Mouse (Mus musculus): Measurements from ENCODE around the gene Klc1.

Gene Klc1

DNA sequence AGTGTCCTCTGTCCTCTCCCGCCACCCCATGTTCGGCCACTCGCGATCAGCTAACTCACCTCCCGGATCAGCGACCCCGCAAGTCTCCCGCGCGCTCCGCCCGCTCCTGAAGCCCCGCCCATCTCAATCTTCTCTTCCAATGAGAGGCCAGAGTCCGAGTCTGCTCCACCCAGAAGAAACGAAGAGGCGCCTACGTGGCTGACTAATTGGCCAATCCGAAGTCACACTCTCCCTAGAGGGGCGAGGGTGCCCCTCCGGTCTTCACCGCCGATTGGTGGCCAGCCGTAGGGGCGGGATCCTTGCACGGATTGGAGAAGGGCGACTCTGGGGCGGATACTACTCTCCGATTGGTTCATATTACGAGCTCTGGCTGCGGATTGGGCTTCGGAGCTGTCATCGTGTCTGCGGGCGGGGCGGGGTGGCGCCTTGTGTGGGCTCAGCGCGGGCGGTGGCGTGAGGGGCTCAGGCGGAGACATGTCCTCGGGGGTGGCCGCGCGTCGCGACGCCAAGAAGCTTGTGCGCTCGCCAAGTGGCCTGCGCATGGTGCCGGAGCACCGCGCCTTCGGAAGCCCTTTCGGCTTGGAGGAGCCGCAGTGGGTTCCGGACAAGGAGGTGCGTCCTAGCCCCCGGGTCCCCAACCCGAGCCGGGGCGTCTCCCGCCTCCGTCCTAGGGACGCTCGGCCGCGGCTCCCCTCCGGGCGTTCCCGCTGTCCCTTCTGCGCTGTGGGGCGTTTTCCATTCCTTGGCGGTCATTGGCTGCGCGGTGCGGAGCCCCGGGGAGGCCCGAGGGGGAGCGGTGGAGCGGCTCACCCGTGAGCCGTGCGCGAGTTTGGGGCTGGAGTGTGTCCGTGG is 55.3 kb downstream of the Klc1 start, which contains the start of the genes Xrcc3 and Zfyve21:
Gene Xrcc3 (minus strand): TSS at position 108 of the 852 bp plus-strand sequence.
Gene Zfyve21 (plus strand): TSS at position 405 of the 852 bp plus-strand sequence.
- DNase-seq (ENCODE audit: low spot score in 2 of 2): peak; percentile 99

DNA sequence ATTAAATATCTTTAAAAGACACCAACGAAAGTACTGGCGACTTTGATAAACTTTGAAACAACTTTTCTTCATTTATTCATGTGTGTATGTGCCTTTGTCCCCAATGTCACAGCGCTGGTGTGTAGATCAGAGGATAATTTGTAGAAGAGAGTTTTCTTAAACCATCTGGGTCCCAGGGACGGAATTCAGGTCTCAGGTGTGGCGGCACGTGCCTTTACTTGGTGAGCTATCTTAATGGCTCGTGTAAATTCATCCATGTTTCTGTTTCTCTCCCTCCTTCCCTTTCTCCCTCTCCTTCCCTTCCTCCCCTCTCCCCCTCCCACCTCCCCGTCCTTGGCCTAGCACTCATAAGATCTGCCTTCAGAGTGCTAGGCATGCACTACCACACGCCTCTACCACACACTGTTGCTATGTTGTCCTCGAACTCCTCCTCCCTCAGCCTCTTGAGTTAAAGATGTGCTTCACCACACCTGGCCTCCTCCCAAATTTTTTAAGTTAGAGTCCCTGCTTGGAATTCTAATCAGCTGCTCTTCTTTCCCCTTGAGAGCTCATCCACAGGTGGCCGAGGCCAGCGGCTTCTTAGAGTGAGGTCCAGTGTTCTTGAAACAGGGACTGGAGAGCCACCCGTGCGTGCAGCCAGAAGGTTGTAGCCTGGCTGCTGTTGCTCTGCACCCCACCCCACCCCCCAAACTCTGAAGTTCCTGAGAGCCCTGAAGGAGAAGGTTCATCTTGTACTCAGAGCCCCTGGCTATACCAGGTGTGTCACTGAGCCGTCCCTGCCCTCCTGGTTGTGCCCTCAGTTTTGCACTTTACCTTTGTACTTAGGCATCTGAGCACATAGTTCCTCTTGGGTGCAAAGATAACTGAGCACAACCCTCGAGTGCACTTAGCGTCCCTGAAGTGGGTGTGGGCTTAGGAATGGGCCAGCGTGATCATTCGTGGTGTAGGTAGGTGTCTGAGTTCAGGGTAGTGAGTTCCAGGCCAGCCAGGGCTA is 56.4 kb downstream of the Klc1 start:
- DNase-seq (ENCODE audit: low spot score in 2 of 2): no peak

- DNase-seq (ENCODE audit: low spot score in 2 of 2): no peak
These were observed 57.9 kb downstream of the Klc1 start for GRCm38 (mm10) chr12:111816528-111816927.

GRCm38 (mm10) chr12:111816967-111817366 is 58.3 kb downstream of the Klc1 start:
- no peak for DNase-seq (ENCODE audit: low spot score in 2 of 2)

- DNase-seq (ENCODE audit: low spot score in 2 of 2): no peak
These were observed 59.3 kb downstream of the Klc1 start for GRCm38 (mm10) chr12:111817991-111818390.

DNA sequence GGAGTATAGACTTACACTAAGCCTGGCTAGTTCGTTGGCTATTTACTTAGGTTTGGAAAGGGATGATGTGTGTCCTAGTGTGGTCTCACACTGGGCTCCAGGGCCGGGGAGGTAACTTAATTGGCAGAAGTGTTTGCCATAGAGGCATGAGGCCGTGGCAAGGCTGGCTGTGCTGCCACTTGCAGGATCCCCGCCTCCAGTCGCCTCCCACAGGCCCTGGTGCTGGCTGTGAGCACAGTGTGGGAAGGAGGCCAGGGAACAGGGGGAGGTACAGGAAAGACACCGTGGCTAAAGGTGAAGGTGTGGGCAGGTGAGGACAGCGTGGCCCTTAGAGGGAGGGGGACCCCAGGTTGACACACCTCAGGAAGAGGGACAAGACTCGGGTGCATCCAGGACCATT is 61.3 kb downstream of the Klc1 start:
- DNase-seq (ENCODE audit: low spot score in 2 of 2): no peak

DNA sequence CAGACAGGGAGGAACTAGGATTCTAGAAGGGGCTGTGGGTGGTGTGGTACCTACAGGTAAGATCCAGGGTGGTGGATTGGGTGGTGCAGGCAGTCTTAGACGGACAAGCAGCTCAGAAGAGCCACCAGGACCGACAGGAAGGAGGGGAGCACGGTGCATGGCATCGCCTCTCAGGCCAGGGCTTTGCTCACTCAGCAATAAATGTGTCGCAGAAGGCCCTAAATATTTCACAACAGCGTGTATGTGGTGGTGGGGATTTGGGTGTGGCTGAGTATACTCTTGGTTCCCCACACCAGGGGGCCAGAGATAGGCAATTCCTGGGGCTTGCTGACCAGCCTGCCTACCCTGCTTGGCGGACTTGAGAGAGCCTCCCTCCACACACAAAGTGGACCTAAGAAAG is 62.1 kb downstream of the Klc1 start:
- DNase-seq (ENCODE audit: low spot score in 2 of 2): no peak

- no peak for DNase-seq (ENCODE audit: low spot score in 2 of 2)
These were observed 63.3 kb downstream of the Klc1 start for GRCm38 (mm10) chr12:111821931-111822330.

- no peak for DNase-seq (ENCODE audit: low spot score in 2 of 2)
These were observed 68.9 kb downstream of the Klc1 start for GRCm38 (mm10) chr12:111827556-111827955.

DNA sequence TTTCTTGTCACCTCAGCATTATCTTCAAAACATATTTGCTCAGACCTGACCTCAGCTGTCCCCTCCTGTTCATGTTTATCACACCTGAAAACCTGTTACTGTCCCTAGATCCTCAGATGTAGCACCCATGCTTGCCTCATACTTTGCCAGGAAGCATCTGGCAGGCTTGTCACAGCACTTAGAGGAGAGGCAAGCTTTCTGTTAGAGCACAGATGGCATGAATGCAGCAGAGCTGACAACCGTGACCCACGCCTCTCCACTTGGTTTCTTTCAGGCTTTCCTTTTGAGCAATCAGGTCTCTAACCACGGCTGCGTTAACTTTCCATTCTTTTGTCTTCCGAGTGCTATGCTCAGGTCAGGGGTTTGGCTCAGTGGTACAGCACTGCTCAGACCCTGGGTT is 70.8 kb downstream of the Klc1 start:
- no peak for DNase-seq (ENCODE audit: low spot score in 2 of 2)

DNA sequence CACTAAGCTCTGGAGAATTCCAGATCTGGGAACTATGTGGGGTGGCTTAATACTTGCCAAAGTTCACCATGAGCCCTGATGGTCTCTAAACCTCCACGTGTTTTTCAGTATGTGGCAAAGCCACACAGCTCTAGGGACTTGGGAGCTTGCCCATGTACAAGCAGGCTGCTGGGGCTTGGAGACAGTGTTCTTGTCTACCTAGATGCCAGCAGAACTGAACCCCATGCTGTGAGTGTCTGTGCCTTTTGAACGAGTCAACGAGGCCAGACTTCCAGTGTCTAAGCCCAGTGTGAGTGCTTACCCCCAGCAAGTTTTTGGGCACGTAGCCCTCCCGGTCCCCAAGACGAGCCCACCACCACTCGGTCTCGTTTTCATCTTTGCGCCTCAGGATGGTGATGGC is 71.3 kb downstream of the Klc1 start:
- no peak for DNase-seq (ENCODE audit: low spot score in 2 of 2)

- no peak for DNase-seq (ENCODE audit: low spot score in 2 of 2)
These were observed 71.7 kb downstream of the Klc1 start for GRCm38 (mm10) chr12:111830375-111830774.

DNA sequence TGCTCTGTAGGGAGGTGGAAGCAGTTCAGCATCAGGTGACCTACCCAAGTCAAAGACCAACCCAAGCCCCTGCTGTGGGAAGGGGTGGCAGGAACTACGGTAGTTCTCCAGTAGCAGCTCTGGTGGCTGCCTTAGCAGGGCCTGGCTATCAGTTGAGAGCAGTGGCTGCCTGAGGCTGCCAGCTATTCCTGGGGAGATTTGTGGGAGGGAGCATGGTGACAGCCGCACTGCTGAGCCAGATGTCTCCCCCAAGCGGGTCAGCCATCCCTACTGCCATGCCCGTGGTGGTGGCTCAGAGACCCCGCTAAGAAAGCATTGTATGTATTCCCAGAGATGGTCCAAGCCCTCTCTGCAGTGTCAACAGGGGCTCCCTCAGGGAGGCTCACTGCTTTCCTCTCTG is 74.0 kb downstream of the Klc1 start:
- DNase-seq (ENCODE audit: low spot score in 2 of 2): no peak

GRCm38 (mm10) chr12:111833457-111833856 is 74.8 kb downstream of the Klc1 start:
- peak in 1 of 2 experiments; percentile 25 for DNase-seq (ENCODE audit: low spot score in 2 of 2)

- no peak for DNase-seq (ENCODE audit: low spot score in 2 of 2)
These were observed 84.2 kb downstream of the Klc1 start for GRCm38 (mm10) chr12:111842565-111843433.

GRCm38 (mm10) chr12:111843470-111843869 is 84.8 kb downstream of the Klc1 start:
- DNase-seq (ENCODE audit: low spot score in 2 of 2): no peak

- no peak for DNase-seq (ENCODE audit: low spot score in 2 of 2)
These were observed 87.3 kb downstream of the Klc1 start for GRCm38 (mm10) chr12:111845953-111846352.

DNA sequence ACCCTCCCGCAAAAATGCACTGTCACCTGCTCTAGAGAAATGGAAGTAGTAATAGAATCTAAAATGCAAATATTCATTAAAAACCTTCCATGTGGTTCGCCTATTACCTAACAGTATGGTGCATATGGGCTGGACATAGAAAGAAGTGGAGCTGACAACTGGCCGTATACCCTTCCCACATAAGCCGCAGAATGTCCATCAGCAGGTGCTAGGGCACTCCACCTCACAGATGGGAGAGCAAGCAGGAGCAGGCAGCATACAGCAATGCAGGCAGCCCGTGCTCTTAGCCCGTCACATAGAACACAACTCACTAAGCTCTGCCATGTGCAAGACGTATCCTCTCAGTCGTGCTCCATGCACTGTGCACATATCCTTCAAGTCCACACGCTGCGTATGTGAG is 88.2 kb downstream of the Klc1 start:
- no peak for DNase-seq (ENCODE audit: low spot score in 2 of 2)

DNA sequence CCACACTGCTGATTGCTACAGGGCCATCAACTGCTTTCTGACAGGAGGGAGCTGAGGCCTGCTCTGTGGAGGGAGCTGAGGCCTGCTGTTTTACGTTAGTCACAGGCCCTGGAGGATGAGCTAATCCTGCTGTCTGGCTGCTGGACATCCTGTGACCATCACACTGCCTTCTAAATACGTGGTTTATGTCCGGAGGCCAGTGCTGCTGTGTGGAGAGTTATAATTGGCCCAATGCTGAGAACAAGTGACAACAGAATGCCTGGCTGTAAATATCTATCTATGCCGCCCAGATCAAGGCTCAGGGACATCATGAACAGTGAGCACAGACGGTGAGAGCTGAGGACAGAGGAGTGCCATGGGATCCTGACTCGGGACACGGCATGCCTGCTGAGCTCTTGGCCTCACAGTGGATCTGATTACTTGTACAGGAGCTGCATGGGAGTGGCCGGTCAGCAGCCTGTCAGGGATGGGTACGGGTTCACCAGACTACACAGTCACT is 89.7 kb downstream of the Klc1 start:
- DNase-seq (ENCODE audit: low spot score in 2 of 2): no peak

DNA sequence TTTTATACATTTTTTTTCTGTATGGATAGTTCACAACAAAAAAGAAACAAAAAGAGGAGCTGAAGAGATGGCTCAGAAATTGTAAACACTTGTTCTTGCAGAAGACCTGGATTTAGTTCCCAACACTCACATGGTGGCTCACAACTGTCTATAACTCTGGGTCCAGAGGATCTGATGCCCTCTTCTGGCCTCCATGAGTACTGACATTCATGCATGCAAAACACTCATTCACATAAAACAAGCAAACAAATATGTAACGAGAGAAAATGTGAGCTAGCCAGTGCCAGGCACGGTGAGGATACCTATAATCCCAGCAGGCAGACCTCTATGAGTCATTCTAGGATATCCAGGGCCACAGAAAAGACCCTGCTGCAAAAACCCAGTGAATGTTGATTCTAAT is 92.6 kb downstream of the Klc1 start:
- no peak for DNase-seq (ENCODE audit: low spot score in 2 of 2)

GRCm38 (mm10) chr12:111851745-111852144 is 93.1 kb downstream of the Klc1 start:
- no peak for DNase-seq (ENCODE audit: low spot score in 2 of 2)

Data from spleen, postnatal 36 days (tissue).